Mouse (Mus musculus) lung, adult 2 months (tissue): ENCODE measurements around the gene Gm47959.

Experiments used
- CTCF ChIP-seq: fragments of 200-500 bp; IDR thresholded peaks from 2 replicates; pipeline ENCODE4 v1.5.1; 2011; ENCODE audit warnings: mild to moderate bottlenecking, low read length, control low read depth; ENCODE audit not compliant: insufficient read depth
- POLR2A ChIP-seq: fragments of 200-500 bp; IDR thresholded peaks from 2 replicates; pipeline ENCODE4 v1.6.1; 2011; ENCODE audit warnings: low read depth, mild to moderate bottlenecking, control low read depth, low read length, borderline replicate concordance; ENCODE audit errors: extremely low read depth

GRCm38 (mm10) chr1:82966413-82966812 lies 33.9 kb upstream of the Gm47959 start:
- TF ChIP-seq POLR2A = no peak
- TF ChIP-seq CTCF = no peak
